Mouse (Mus musculus) MEL (cell line): ENCODE measurements around the gene Arid1b. TPM values are rescaled to one million over a fixed set of nuclear protein-coding genes. Genes with fewer than 3 reads are reported as not detected.

ENCODE experiments used
- DNase-seq: peaks from one replicate; pipeline ENCODE4 v3.0.0; 2011; ENCODE audit warnings: low read depth, low spot score
- H3K27ac ChIP-seq: 2 replicates; pipeline ENCODE4 v1.5.1; 2012; ENCODE audit warnings: low read depth, mild to moderate bottlenecking, control low read depth, low read length, moderate library complexity; ENCODE audit not compliant: control insufficient read depth
- H3K27me3 ChIP-seq, 2 experiments: fragments of 150-350 bp in 1 of 2; sonication (generic) in 1 of 2; 2 replicates each; pipeline ENCODE4 v1.6.1; 2012; ENCODE audit warnings: low read length in 2 of 2, mild to moderate bottlenecking in 2 of 2, improper control_type of control experiment in 1 of 2, moderate library complexity in 1 of 2; ENCODE audit not compliant: insufficient read depth in 2 of 2, control insufficient read depth in 1 of 2
- H3K36me3 ChIP-seq, 2 experiments: 2 replicates each; pipeline ENCODE4 v1.6.1; 2012 to 2014; ENCODE audit warnings: low read length in 2 of 2, improper control_type of control experiment in 1 of 2, inconsistent platforms in 1 of 2, mild to moderate bottlenecking in 1 of 2; ENCODE audit not compliant: insufficient read depth in 2 of 2, control insufficient read depth in 1 of 2
- H3K4me1 ChIP-seq, 2 experiments: fragments of 150-350 bp in 1 of 2; sonication (generic) in 1 of 2; 2 replicates each; pipeline ENCODE4 v1.6.1; 2012; ENCODE audit warnings: low read length in 2 of 2, improper control_type of control experiment in 1 of 2, mild to moderate bottlenecking in 1 of 2; ENCODE audit not compliant: insufficient read depth in 2 of 2, control insufficient read depth in 1 of 2
- H3K4me3 ChIP-seq, 2 experiments: fragments of 150-350 bp in 1 of 2; sonication (generic) in 1 of 2; 2 replicates each; pipeline ENCODE4 v1.5.1; 2012; ENCODE audit warnings: low read depth in 2 of 2, low read length in 2 of 2, mild to moderate bottlenecking in 2 of 2, moderate library complexity in 2 of 2, control low read depth in 1 of 2, improper control_type of control experiment in 1 of 2; ENCODE audit not compliant: control insufficient read depth in 1 of 2, insufficient read depth in 1 of 2
- H3K79me2 ChIP-seq: 2 replicates; pipeline ENCODE4 v1.6.1; 2012; ENCODE audit warnings: mild to moderate bottlenecking, low read length, moderate library complexity; ENCODE audit not compliant: control insufficient read depth, poor library complexity, insufficient read depth
- H3K9ac ChIP-seq: 2 replicates; pipeline ENCODE4 v1.6.1; 2012; ENCODE audit warnings: low read depth, mild to moderate bottlenecking, control low read depth, low read length, moderate library complexity; ENCODE audit not compliant: control insufficient read depth, poor library complexity, severe bottlenecking
- H3K9me3 ChIP-seq: fragments of 150-350 bp; sonication (generic); replicated peaks from 2 replicates; pipeline ENCODE4 v1.6.1; 2012; ENCODE audit warnings: mild to moderate bottlenecking, low read length, improper control_type of control experiment, moderate library complexity; ENCODE audit not compliant: insufficient read depth
- BHLHE40 ChIP-seq: IDR thresholded peaks from 2 replicates; pipeline ENCODE4 v1.6.1; 2012; ENCODE audit warnings: low read depth, mild to moderate bottlenecking, inconsistent platforms, low read length, improper control_type of control experiment, borderline replicate concordance
- CHD2 ChIP-seq: IDR thresholded peaks from 2 replicates; pipeline ENCODE4 v1.6.1; 2011; ENCODE audit warnings: low read length, improper control_type of control experiment
- E2F4 ChIP-seq: IDR thresholded peaks from 2 replicates; pipeline ENCODE4 v1.6.1; 2011; ENCODE audit warnings: low read depth, low read length, improper control_type of control experiment, borderline replicate concordance
- ELF1 ChIP-seq: IDR thresholded peaks from 2 replicates; pipeline ENCODE4 v1.6.1; 2014; ENCODE audit warnings: low read depth, mild to moderate bottlenecking, inconsistent platforms, low read length, improper control_type of control experiment, moderate library complexity
- ETS1 ChIP-seq: IDR thresholded peaks from 2 replicates; pipeline ENCODE4 v1.6.1; 2012; ENCODE audit warnings: low read depth, mild to moderate bottlenecking, inconsistent platforms, low read length, improper control_type of control experiment, moderate library complexity
- MAZ ChIP-seq: IDR thresholded peaks from 2 replicates; pipeline ENCODE4 v1.6.1; 2012; ENCODE audit warnings: low read depth, mild to moderate bottlenecking, inconsistent platforms, low read length, improper control_type of control experiment
- MEF2A ChIP-seq: IDR thresholded peaks from 2 replicates; pipeline ENCODE4 v1.6.1; 2014; ENCODE audit warnings: low read depth, mild to moderate bottlenecking, inconsistent platforms, low read length, improper control_type of control experiment; ENCODE audit not compliant: poor library complexity, insufficient replicate concordance, severe bottlenecking; ENCODE audit errors: extremely low read depth
- MYB ChIP-seq: IDR thresholded peaks from 2 replicates; pipeline ENCODE4 v1.6.1; 2011; ENCODE audit warnings: mild to moderate bottlenecking, low read depth, low read length, improper control_type of control experiment
- MYC ChIP-seq: IDR thresholded peaks from 2 replicates; pipeline ENCODE4 v1.6.1; 2011; ENCODE audit warnings: low read depth, mild to moderate bottlenecking, low read length, improper control_type of control experiment, moderate library complexity
- NELFE ChIP-seq: IDR thresholded peaks from 2 replicates; pipeline ENCODE4 v1.6.1; 2011; ENCODE audit warnings: low read depth, low read length, improper control_type of control experiment
- NRF1 ChIP-seq: IDR thresholded peaks from 2 replicates; pipeline ENCODE4 v1.6.1; 2014; ENCODE audit warnings: low read depth, mild to moderate bottlenecking, inconsistent platforms, low read length, improper control_type of control experiment, moderate library complexity; ENCODE audit not compliant: poor library complexity, insufficient read depth, severe bottlenecking
- POLR2AphosphoS5 ChIP-seq: IDR thresholded peaks from 2 replicates; pipeline ENCODE4 v1.6.1; 2012; ENCODE audit warnings: low read depth, borderline replicate concordance, mild to moderate bottlenecking, inconsistent platforms, low read length, moderate library complexity, mixed read lengths
- RAD21 ChIP-seq: IDR thresholded peaks from 2 replicates; pipeline ENCODE4 v1.6.1; 2011; ENCODE audit warnings: mild to moderate bottlenecking, low read depth, low read length, improper control_type of control experiment
- RCOR1 ChIP-seq: IDR thresholded peaks from 2 replicates; pipeline ENCODE4 v1.6.1; 2012; ENCODE audit warnings: low read depth, mild to moderate bottlenecking, inconsistent platforms, low read length, improper control_type of control experiment
- SMC3 ChIP-seq: IDR thresholded peaks from 2 replicates; pipeline ENCODE4 v1.6.1; 2011; ENCODE audit warnings: low read depth, low read length, improper control_type of control experiment
- TCF12 ChIP-seq: IDR thresholded peaks from 2 replicates; pipeline ENCODE4 v1.6.1; 2014; ENCODE audit warnings: low read depth, mild to moderate bottlenecking, inconsistent platforms, low read length, improper control_type of control experiment, moderate library complexity
- USF1 ChIP-seq: IDR thresholded peaks from 2 replicates; pipeline ENCODE4 v1.6.1; 2014; ENCODE audit warnings: low read depth, mild to moderate bottlenecking, inconsistent platforms, low read length, improper control_type of control experiment, moderate library complexity
- USF2 ChIP-seq, 2 experiments: IDR thresholded peaks; 2 replicates each; pipeline ENCODE4 v1.6.1; 2011 to 2012; ENCODE audit warnings: improper control_type of control experiment in 2 of 2, low read length in 2 of 2, borderline replicate concordance in 1 of 2, inconsistent platforms in 1 of 2, low read depth in 1 of 2, mild to moderate bottlenecking in 1 of 2; ENCODE audit not compliant: insufficient read depth in 1 of 2
- ZC3H11A ChIP-seq: IDR thresholded peaks from 2 replicates; pipeline ENCODE4 v1.6.1; 2012; ENCODE audit warnings: low read depth, mild to moderate bottlenecking, inconsistent platforms, low read length, improper control_type of control experiment
- ZKSCAN1 ChIP-seq: IDR thresholded peaks from 2 replicates; pipeline ENCODE4 v1.6.1; 2012; ENCODE audit warnings: low read depth, mild to moderate bottlenecking, inconsistent platforms, low read length, improper control_type of control experiment, moderate library complexity
- ZMIZ1 ChIP-seq: IDR thresholded peaks from 2 replicates; pipeline ENCODE4 v1.6.1; 2012; ENCODE audit warnings: low read depth, mild to moderate bottlenecking, inconsistent platforms, low read length, improper control_type of control experiment, moderate library complexity
- polyA plus RNA-seq, 2 experiments: library from polyadenylated mRNA; stranded (reverse) in 1 of 2; unstranded in 1 of 2; fragments of >175 nt in 1 of 2; fragments of >200 nt in 1 of 2; gene quantifications; 2 replicates each; pipeline versions ENCODE4 v1.2.1 to v1.2.4; 2012; ENCODE audit warnings: low replicate concordance in 2 of 2, low read depth in 1 of 2; ENCODE audit not compliant: insufficient read length in 2 of 2, insufficient read depth in 1 of 2, missing spikeins in 1 of 2
- total RNA-seq: library from RNA; depleted of rRNA; stranded (reverse); fragments of 300-350 nt; gene quantifications from 2 replicates; pipeline ENCODE4 v1.2.3, GENCODE M21; 2012

Gene Arid1b
- total and polyA plus RNA-seq, 3 experiments, result 13.4 to 17.4 TPM; not detected in 1

GRCm38 (mm10) chr17:5105746-5106145 lies 111.6 kb downstream of the Arid1b start:
- Histone ChIP-seq H3K9ac (no peak overlapping the region), H3K4me3 (no peak overlapping the region), H3K27ac (no peak overlapping the region), H3K9me3 (no peaks in the 10 kb centered on the region), H3K79me2 (peaks cover 3% of the 10 kb centered on the region; the same call in 1 of the 2 replicates), H3K4me1 (peaks cover 2 to 6% of the 10 kb centered on the region in 2 experiments; a peak in 3 of 4 replicates), H3K36me3 (peaks cover 0 to 3% of the 10 kb centered on the region in 2 experiments; a peak in 1 of 4 replicates), H3K27me3 (no peaks in the 10 kb centered on the region)
- TF ChIP-seq CHD2, result no peak
- TF ChIP-seq BHLHE40, result no peak
- no peak for TF ChIP-seq NRF1
- no peak for TF ChIP-seq USF1
- no peak for TF ChIP-seq ZMIZ1
- TF ChIP-seq E2F4, result no peak
- TF ChIP-seq USF2 (IDR thresholded peaks at IDR 0.05; ENCODE audit: borderline replicate concordance in 1 of 2, insufficient read depth in 1 of 2, low read depth in 1 of 2, low read length in 2 of 2), result no peak
- no peak for TF ChIP-seq MYC
- DNase-seq, result no peak

DNA sequence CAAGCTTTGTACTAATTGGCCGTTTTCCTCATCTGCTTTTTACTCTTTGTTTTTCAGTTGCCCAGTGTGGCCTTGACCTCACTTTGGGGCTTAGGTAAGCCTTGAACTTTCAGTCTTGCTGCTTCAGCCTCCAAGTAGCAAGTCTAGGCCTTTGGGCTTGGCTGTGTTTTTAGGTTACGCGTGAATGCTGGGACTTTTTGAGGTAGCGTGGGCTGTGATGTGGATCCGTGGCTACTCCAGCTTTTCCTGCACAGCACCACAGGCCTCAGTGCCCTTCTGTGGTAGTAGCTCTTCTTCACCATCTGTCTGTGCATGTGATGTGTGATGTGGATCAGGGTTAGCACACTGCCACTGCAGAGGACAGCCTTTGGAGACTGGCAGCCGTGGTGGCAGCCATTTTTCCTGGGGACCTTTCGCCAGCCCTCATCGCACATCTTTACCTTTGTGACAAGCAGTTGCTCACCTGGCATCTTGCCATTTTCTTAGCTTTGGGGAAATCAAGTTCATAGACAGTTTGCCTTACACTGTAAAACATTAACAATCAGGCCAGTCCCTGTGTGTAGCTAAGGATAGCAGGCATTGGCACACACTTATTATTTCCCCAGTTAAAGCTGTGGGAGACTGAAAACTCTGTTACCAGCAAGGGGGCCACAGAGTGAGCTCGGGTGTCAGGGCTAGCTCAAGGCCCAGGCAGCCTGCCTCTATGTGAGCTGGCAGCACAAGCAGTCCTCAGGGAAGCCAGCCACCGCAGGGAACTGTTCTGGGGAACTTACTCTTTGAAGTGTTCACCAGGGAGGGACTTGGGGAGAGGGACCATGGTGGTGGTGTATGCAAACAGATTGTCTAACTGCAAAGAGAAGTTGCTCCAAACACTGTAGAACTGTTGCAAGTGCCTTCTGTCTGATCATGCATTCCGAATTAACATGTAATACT lies 112.4 kb downstream of the Arid1b start:
- Histone ChIP-seq H3K79me2 (peaks cover 3% of the 10 kb centered on the region; the same call in 1 of the 2 replicates), H3K4me1 (peaks cover 2 to 8% of the 10 kb centered on the region in 2 experiments), H3K4me3 (no peak overlapping the region), H3K9me3 (no peaks in the 10 kb centered on the region), H3K27me3 (no peaks in the 10 kb centered on the region), H3K9ac (no peak overlapping the region), H3K27ac (no peak overlapping the region), H3K36me3 (peaks cover 0 to 3% of the 10 kb centered on the region in 2 experiments; a peak in 1 of 4 replicates)
- DNase-seq, result no peak
- TF ChIP-seq ELF1, result no peak
- TF ChIP-seq TCF12, result no peak
- TF ChIP-seq MAZ, result no peak
- TF ChIP-seq NRF1, result no peak
- TF ChIP-seq RCOR1, result no peak
- TF ChIP-seq BHLHE40, result no peak
- no peak for TF ChIP-seq E2F4
- TF ChIP-seq MYB, result no peak
- TF ChIP-seq NELFE, result no peak
- TF ChIP-seq SMC3, result no peak
- TF ChIP-seq ZC3H11A, result no peak
- no peak for TF ChIP-seq ETS1
- TF ChIP-seq RAD21, result no peak
- TF ChIP-seq USF1, result no peak
- no peak for TF ChIP-seq MEF2A
- TF ChIP-seq USF2 (IDR thresholded peaks at IDR 0.05; ENCODE audit: borderline replicate concordance in 1 of 2, insufficient read depth in 1 of 2, low read depth in 1 of 2, low read length in 2 of 2), result no peak
- no peak for TF ChIP-seq POLR2AphosphoS5
- TF ChIP-seq ZKSCAN1, result no peak
